Mouse (Mus musculus) liver, adult (tissue): ENCODE results near the gene Khdc1a.
A peak's percentile ranks its signal among the peaks of the same experiment; 100 is the strongest.

Experiments
- GATA4 ChIP-seq: IDR thresholded peaks from 2 replicates; pipeline ENCODE4 v1.6.1; 2014; ENCODE audit warnings: mild to moderate bottlenecking, low read length; ENCODE audit not compliant: insufficient replicate concordance

Gene Khdc1a

GRCm38 (mm10) chr1:21349341-21349740 is at the start of gene Khdc1a:
Khdc1a (plus strand) TSS chr1:21349641.
- no peak for TF ChIP-seq GATA4

- no peak for TF ChIP-seq GATA4
These were observed 49.6 kb upstream of the Khdc1a start for GRCm38 (mm10) chr1:21299826-21300225.

- no peak for TF ChIP-seq GATA4
These were observed 47.8 kb upstream of the Khdc1a start for GRCm38 (mm10) chr1:21301686-21302085.

DNA sequence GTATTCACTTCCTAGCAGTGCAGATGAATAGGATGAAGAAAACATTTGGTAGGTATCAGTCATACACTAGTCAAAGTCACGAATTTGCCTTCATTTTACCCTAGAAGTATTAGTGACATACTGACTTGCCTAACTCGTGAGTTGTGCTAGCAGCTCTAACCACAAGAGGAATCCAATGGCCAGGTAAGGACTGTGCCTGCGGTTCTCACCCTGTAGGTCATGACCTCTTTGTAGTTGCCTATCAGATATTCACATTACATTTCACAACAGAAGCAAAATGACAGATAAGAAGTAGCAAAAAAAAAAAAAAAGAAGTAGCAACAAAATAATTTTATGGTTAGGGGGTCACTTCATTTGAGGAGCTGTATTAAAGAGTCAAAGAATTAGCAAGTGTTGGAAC is 45.3 kb upstream of the Khdc1a start:
- TF ChIP-seq GATA4 = peak; percentile 90

DNA sequence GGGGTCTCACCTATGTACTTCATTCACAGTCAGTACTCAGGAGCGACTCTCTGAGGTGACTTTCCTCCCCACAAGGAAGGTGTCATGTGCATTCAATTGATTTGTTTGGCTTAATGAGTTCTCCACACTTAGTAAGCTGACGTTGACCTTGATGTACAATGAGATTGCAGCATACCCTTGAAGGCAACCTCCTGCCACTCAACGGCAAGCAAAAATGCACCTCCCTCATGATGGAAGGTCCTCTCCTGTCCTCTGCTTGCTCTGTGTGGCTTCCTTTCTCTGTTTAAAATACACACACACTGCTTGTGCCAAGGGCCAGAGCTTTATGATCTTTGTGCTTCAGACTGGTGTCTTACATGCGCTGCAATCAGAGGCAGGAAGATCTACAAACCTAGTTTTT is 44.8 kb upstream of the Khdc1a start:
- no peak for TF ChIP-seq GATA4

GRCm38 (mm10) chr1:21305443-21305842 is 44.0 kb upstream of the Khdc1a start:
- no peak for TF ChIP-seq GATA4

- no peak for TF ChIP-seq GATA4
These were observed 35.1 kb upstream of the Khdc1a start for GRCm38 (mm10) chr1:21314336-21314735.

GRCm38 (mm10) chr1:21315756-21316155 is 33.7 kb upstream of the Khdc1a start:
- TF ChIP-seq GATA4 = no peak

GRCm38 (mm10) chr1:21316305-21316704 is 33.1 kb upstream of the Khdc1a start:
- TF ChIP-seq GATA4 = no peak

DNA sequence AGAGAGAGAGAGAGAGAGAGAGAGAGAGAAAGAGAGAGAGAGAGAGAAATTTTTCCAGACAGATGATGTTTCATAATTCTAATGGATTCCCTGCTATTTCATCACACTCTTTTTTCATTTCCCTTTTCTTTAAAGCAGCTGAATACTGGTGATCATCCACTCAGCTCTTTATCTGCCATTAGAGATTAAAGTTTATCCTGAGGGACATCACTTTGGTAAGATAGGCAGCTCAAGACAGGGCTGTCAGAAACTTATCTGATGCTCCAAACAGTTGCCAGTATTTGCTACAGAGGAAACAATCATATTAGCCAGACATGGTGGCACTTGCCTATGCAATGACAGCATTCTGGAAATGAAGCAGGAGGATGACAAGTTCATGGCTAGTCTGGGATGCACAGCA is 31.2 kb upstream of the Khdc1a start:
- TF ChIP-seq GATA4 = no peak

- TF ChIP-seq GATA4 = no peak
These were observed 27.8 kb upstream of the Khdc1a start for GRCm38 (mm10) chr1:21321656-21322055.

- TF ChIP-seq GATA4 = no peak
These were observed 25.4 kb upstream of the Khdc1a start for GRCm38 (mm10) chr1:21323996-21324574.

DNA sequence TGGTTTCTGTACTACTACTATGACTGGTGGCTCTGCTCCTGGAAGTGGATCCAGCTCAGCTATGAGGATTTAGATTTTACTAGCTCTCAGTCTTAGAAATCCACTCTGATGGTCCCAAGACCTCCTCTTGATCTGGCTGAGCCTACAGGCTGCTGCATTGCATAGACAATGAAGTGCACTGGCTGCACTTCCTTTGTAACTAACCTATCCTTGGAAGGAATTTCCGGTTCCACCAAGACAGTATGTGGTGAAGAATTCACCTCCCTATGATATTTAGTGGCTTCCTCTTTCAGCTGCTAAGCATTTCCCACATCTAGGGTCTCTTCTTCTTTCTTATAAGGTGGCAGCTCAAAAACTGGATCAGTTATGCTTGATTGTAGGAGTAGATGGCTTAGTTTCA is 24.8 kb upstream of the Khdc1a start:
- no peak for TF ChIP-seq GATA4

GRCm38 (mm10) chr1:21326733-21327132 is 22.7 kb upstream of the Khdc1a start:
- TF ChIP-seq GATA4 = peak; percentile 99

DNA sequence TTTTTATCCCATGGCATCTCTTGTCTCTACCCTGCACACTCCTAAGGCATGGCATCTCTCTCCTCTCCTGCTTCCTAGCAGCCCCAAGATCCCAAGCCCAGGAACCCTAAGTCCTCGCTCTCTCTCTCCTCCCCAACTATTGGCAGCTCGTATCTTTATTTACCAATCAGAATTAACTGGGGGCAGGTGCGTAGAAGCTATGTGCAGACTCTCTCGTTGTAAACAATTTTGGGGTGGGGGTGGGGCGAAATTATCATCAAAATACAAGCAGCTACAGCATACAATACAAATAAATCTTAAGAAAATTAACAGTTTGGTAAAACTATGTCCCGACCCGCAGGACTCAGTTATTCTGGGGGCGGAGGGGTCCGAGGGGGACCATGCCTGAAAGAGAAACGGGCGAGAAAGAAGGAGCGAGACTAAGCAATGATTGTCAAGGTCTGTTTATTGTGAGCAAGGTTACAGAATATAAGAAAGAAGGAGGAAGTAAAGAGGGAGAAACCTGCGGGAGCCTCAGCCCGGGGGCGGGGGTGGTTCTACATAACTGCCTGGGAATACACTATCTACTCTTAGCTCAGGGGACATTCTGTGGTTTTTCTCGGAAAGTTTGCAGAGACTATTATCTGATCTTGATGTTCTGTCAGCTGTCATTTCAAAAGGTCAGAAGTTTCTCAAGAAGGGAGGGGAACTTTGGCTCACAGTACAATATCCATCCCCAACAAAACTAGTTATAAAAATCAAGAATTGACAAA is 16.0 kb upstream of the Khdc1a start:
- TF ChIP-seq GATA4 = no peak

GRCm38 (mm10) chr1:21335836-21336235 is 13.6 kb upstream of the Khdc1a start:
- TF ChIP-seq GATA4 = no peak

- no peak for TF ChIP-seq GATA4
These were observed 8.7 kb upstream of the Khdc1a start for GRCm38 (mm10) chr1:21340745-21341144.
